Mouse (Mus musculus): Measurements from ENCODE around the gene Smyd4.

Gene Smyd4

GRCm38 (mm10) chr11:75420810-75421374 is 72.7 kb downstream of the Smyd4 start:
- DNase-seq (ENCODE audit: low spot score), result no peak

GRCm38 (mm10) chr11:75421375-75422012 is 73.3 kb downstream of the Smyd4 start:
- DNase-seq (ENCODE audit: low spot score), result no peak

GRCm38 (mm10) chr11:75422013-75422792 is 74.0 kb downstream of the Smyd4 start, which contains the start of gene Serpinf1:
Gene Serpinf1, minus strand, starts transcription at chr11:75422701.
- no peak for DNase-seq (ENCODE audit: low spot score)

- no peak for DNase-seq (ENCODE audit: low spot score)
These were observed 74.9 kb downstream of the Smyd4 start for GRCm38 (mm10) chr11:75423091-75423490.

DNA sequence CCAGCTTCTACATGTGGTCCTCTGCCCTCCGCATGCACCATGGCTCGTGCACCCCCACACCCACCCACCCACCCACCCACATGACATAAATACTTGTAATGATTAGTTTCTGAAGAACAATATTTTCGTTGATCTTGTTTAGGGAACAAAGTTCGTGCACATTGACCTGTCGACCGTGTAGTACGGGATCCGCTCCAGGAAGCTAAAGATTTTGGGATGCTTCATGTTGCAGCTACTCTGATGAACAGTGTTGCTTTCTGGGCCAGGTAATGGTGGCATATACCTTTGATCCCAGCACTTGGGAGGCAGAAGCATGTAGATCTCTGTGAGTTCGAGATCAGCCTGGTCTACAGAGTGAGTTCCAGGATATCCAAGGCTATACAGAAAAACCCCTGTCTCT is 75.8 kb downstream of the Smyd4 start:
- no peak for DNase-seq (ENCODE audit: low spot score)

DNA sequence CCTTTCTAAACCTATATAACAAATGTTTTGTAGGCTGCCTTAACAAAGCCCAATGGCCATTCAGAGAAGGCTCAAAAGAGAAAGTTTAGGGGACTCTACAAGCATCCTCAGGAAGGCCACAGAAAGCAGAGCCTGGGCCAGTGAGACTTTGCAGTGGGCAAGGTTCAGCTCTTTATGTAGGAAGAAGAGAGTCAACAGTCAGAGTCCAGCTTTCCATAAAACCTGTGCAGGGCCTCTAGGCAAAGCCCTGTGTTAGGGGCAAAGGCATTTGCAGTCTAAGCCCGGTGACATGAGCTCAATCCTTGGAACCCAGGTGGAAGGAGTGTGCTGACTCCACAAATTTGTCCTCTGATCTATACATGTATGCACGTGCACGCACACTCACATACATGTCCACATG is 76.2 kb downstream of the Smyd4 start:
- DNase-seq (ENCODE audit: low spot score), result no peak

GRCm38 (mm10) chr11:75429019-75429705 is 80.9 kb downstream of the Smyd4 start:
- peak; percentile 19 for DNase-seq (ENCODE audit: low spot score)

DNA sequence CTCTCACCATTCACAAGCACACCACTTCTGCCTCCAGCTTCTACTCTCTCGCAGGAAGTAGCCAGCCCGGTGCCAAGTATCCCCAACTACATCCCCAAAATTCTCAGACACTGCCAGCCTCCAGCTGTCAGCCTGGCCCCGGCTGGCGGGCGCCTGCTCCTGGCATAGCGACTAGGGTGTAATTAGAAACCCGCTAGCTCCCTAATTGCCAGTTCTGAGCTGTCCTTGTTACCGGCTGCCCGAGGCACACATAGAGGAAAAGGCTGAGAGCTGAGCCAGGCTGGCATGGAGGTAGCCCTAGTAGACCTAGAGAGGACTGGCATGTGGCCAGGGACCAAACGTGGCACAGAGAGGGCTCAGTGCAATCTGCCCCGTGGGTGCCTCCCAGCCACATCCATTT is 83.1 kb downstream of the Smyd4 start:
- no peak for DNase-seq (ENCODE audit: low spot score)

- no peak for DNase-seq (ENCODE audit: low spot score)
These were observed 85.9 kb downstream of the Smyd4 start for GRCm38 (mm10) chr11:75434138-75434537.

DNA sequence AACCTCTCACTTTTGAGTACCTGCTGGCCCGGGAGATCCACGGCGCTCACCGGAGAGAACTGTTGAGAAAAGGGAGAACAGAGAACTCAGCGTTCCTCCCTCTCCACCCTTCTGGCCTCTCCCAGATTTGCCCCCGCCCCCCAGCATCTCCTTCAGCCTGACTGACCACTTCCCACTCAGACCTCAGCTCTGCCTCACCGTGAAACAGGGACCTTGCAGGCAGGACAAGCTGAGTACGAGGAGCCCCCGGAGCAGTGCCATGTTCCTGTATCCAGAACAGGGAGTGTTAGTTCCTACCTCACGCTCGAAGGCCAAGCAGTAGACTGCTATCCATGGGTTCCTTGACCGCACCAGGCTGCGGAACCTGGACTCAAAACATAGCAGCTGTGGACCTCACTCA is 90.0 kb downstream of the Smyd4 start:
- no peak for DNase-seq (ENCODE audit: low spot score)

DNA sequence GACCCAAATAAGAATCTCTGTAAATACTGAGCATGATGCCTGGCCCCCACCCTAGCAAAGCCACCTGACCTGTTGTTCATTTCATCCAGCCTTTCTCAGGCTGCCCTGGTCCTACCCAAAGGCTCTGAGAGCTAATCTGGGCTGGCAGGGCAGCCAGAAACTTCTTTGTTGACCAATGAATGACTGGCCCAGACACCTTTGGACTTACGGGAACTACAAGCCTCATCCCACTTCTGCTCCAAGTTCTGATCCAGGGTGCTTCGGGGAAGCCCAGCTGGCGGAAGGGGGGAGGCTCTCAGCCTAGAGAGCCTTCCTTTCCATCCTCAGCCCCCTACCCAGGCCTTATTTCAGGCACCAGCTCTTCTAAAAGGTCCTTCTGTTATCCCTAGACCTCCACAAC is 90.6 kb downstream of the Smyd4 start:
- no peak for DNase-seq (ENCODE audit: low spot score)

- no peak for DNase-seq (ENCODE audit: low spot score)
These were observed 91.1 kb downstream of the Smyd4 start, which contains the start of gene Serpinf2 for GRCm38 (mm10) chr11:75439363-75439762. Gene Serpinf2, minus strand, starts transcription at chr11:75439591.

- DNase-seq (ENCODE audit: low spot score), result no peak
These were observed 91.7 kb downstream of the Smyd4 start for GRCm38 (mm10) chr11:75439951-75440350.

GRCm38 (mm10) chr11:75441034-75441433 is 92.8 kb downstream of the Smyd4 start:
- DNase-seq (ENCODE audit: low spot score), result no peak

GRCm38 (mm10) chr11:75441601-75442000 is 93.4 kb downstream of the Smyd4 start:
- no peak for DNase-seq (ENCODE audit: low spot score)

GRCm38 (mm10) chr11:75443711-75444110 is 95.5 kb downstream of the Smyd4 start:
- no peak for DNase-seq (ENCODE audit: low spot score)

GRCm38 (mm10) chr11:75448575-75448974 is 100.3 kb downstream of the Smyd4 start:
- no peak for DNase-seq (ENCODE audit: low spot score)

GRCm38 (mm10) chr11:75449695-75450094 is 101.5 kb downstream of the Smyd4 start:
- peak; percentile 75 for DNase-seq (ENCODE audit: low spot score)

GRCm38 (mm10) chr11:75450304-75450908 is 102.2 kb downstream of the Smyd4 start:
- peak; percentile 49 for DNase-seq (ENCODE audit: low spot score)

DNA sequence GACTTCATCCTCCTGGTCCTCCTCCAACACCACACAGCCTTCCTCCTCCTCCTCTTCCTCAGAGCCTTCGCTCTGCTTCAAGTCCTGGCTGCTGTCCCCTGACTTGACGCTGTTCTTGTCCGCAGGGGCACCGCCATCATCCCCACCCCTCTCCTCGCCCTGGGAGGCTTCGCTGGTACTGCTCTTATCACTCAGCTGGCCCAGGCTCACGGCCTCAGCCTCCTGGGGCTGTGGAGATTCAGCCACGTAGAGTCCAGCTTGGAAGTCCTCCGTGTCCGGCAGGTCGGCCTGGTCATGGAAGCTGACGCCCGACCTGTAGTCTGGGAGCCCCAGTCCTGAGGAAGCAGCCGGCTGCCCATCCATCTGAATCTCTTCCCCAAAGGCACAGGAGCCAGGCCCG is 102.7 kb downstream of the Smyd4 start:
- DNase-seq (ENCODE audit: low spot score), result peak; percentile 40

DNA sequence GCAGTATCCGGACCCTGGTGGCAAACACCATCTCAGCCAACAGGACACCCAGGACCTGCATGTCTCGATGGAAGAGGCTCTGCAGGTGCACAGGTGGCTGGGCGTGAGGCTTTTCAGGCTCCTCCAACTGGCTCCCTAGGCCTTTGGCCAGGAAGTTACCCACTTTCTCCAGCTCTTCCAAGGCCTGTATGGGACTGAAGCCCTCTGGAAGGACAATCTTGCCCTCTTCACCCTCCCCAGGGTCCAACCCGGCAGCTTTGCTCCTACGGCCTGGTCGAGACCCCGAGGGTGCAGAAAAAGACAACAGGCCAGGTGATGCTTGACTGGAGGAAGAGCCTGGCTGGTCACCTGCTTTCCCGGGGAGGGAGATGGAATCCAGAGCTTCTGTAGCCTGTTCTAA is 103.8 kb downstream of the Smyd4 start:
- DNase-seq (ENCODE audit: low spot score), result no peak
